Mouse (Mus musculus) lung, embryonic 16.5 days (tissue): Measurements from ENCODE around the gene Olfr281. TPM values are rescaled to one million over a fixed set of nuclear protein-coding genes. Genes with fewer than 3 reads are reported as not detected.
"Not testable (repeated sequence)": the region's sequence is repeated elsewhere in the genome, so short reads cannot be mapped to it uniquely, and the experiment has no call there.

Experiments
- ATAC-seq: fragments of 200-750 bp; cut with Nextera tagmentation; 2 replicates; pipeline ENCODE4 v1.8.0; 2017; ENCODE audit warnings: low read depth, mild to moderate bottlenecking, moderate library complexity
- H3K27ac ChIP-seq: fragments of 300-500 bp; sonication (generic); 2 replicates; pipeline ENCODE4 v1.5.1; 2014; ENCODE audit warnings: mild to moderate bottlenecking, control low read depth, low read length
- H3K27me3 ChIP-seq: fragments of 300-500 bp; sonication (generic); 2 replicates; pipeline ENCODE4 v1.6.1; 2014; ENCODE audit warnings: low read depth, low read length, mixed read lengths; ENCODE audit not compliant: control insufficient read depth, insufficient read depth
- H3K36me3 ChIP-seq: fragments of 300-500 bp; sonication (generic); 2 replicates; pipeline ENCODE4 v1.6.1; 2014; ENCODE audit warnings: low read length; ENCODE audit not compliant: control insufficient read depth, insufficient read depth
- H3K4me1 ChIP-seq: fragments of 300-500 bp; sonication (generic); replicated peaks from 2 replicates; pipeline ENCODE4 v1.6.1; 2014; ENCODE audit warnings: low read length, mixed read lengths; ENCODE audit not compliant: control insufficient read depth, insufficient read depth
- H3K4me2 ChIP-seq: fragments of 300-500 bp; sonication (generic); 2 replicates; pipeline ENCODE4 v1.6.1; 2014; ENCODE audit warnings: low read depth, low read length, control low read depth
- H3K4me3 ChIP-seq: fragments of 300-500 bp; sonication (generic); 2 replicates; pipeline ENCODE4 v1.5.1; 2014; ENCODE audit warnings: mild to moderate bottlenecking, low read length, control low read depth
- H3K9ac ChIP-seq: fragments of 300-500 bp; sonication (generic); 2 replicates; pipeline ENCODE4 v1.6.1; 2014; ENCODE audit warnings: low read length, control low read depth
- H3K9me3 ChIP-seq: fragments of 300-500 bp; sonication (generic); 2 replicates; pipeline ENCODE4 v1.6.1; 2016; ENCODE audit warnings: low read length; ENCODE audit not compliant: control insufficient read depth
- WGBS: fragments of 180-500 bp; shearing (Covaris S2); extraction: QIAGEN DNeasy Blood & Tissue Kit; methylation state at CpG from one replicate; pipeline ENCODE4 v1.1.7; 2014; 5-methylcytosine and 5-hydroxymethylcytosine counted together
- polyA plus RNA-seq: library from polyadenylated mRNA; unstranded; fragments of >200 nt; fragmentation: Nextera tagmentation; extraction: Ambion mirVana; gene quantifications from 2 replicates; pipeline ENCODE4 v1.2.1, GENCODE M21; 2015

The Olfr281 gene
- polyA plus RNA-seq, 1 experiment from 2014 or later: not detected

DNA sequence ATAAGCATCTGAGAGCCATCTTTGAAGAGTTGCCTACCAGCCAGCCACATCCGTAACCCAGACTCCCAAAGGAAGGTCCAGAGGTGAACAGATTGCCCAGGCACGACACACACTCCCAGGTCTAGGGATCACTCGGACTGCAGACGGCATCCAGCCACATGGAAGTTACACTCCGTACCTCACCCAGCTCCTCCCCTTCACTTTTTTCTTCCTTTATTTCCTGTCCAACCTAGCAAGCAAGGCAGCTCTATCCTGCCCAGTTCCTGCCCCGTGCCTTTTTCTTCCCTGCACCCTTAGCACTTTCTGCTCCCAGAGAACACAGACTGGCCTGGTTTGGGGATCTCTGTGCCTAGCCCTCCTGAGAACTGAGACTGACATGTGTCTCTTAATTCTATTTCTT, 27.6 kb upstream of the Olfr281 start:
- WGBS: 34% methylated on average over 6 of the region's 6 CpGs
- no peak for ATAC-seq
- Histone ChIP-seq H3K27ac (no peak overlapping the region), H3K36me3 (no peaks in the 10 kb centered on the region), H3K9me3 (no peaks in the 10 kb centered on the region), H3K4me3 (no peak overlapping the region), H3K27me3 (no peaks in the 10 kb centered on the region), H3K4me2 (no peak overlapping the region), H3K9ac (no peak overlapping the region), H3K4me1 (no peaks in the 10 kb centered on the region; the same call in 1 of the 2 replicates)

DNA sequence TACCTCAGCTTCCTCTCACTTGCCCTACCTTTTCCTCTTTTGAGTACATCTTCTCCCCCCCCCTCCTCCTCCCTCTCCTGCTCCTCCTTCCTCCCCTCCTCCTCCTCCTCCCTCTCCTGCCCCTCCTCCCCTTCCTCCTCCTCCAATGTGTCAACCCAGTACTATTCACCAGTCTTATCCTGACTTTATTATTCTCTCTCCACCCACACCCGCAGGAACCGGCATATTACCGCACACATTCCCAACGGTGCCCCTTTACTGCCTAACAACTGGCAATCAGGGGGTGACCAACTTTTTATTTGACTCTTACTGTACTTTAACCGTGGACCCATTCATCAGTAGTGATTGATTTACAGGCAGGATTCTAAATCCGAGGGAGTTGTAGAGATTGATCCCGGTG, 27.2 kb upstream of the Olfr281 start:
- Histone ChIP-seq H3K27ac (no peak overlapping the region), H3K9ac (no peak overlapping the region), H3K4me2 (no peak overlapping the region), H3K4me1 (no peaks in the 10 kb centered on the region; the same call in 1 of the 2 replicates), H3K9me3 (no peaks in the 10 kb centered on the region), H3K27me3 (no peaks in the 10 kb centered on the region), H3K4me3 (no peak overlapping the region), H3K36me3 (no peaks in the 10 kb centered on the region)
- no peak for ATAC-seq
- 80% methylated on average over 7 of the region's 7 CpGs for WGBS

DNA sequence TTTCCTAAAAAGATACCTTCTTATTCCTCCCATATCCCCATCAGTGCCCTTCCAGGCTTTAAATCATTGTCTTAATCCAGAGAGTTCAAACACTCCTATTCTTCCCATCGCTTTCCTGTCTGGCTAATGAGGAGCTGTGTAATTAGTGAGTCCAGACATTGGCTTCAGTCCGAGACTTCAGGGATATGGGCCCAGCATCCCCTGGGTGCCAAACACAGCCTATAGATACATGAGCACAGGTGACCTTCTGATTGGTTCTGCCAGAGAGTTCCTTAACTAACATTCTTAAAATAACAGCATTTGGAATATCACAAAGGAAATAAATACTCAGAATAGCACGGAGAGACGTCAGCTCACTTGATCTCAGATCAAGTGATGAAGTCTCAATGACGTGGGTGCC, 21.5 kb upstream of the Olfr281 start, which contains the start of gene Olfr282:
TSS of gene Olfr282 (plus strand) at position 301 of the 400 bp plus-strand sequence.
- ATAC-seq, H3K4me1 ChIP-seq: not testable (repeated sequence)
- 58% methylated on average over 5 of the region's 5 CpGs for WGBS

DNA sequence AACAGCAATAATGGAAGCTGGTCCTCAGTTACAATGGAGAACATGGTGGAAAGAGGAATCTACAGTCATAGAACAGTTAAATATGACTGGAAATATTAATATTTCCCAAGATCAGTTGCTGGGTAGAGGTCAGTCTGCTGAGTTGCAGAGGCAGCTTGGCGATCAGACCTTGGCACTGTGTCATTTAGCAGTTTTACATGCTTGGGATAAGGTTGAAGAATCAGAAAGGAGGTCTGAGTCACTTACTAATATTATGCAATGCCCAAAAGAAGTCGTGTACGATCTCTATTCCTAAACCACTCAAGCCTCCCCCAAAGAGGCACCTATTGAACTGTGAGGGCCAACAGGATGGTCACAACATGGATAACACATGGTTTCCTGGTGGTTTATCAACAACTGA, 7.8 kb upstream of the Olfr281 start:
- Histone ChIP-seq H3K4me2 (no peak overlapping the region), H3K27ac (no peak overlapping the region), H3K36me3 (no peaks in the 10 kb centered on the region), H3K4me1 (no peaks in the 10 kb centered on the region), H3K4me3 (no peak overlapping the region), H3K9ac (no peak overlapping the region), H3K27me3 (no peaks in the 10 kb centered on the region), H3K9me3 (no peaks in the 10 kb centered on the region)
- ATAC-seq: no peak
- 73% methylated on average over 3 of the region's 3 CpGs for WGBS

More for the DNA sequence above, 21.5 kb upstream of the Olfr281 start, which contains the start of gene Olfr282:
- not testable (repeated sequence) for H3K4me3 ChIP-seq, H3K27ac ChIP-seq, H3K4me2 ChIP-seq, H3K9ac ChIP-seq, H3K27me3 ChIP-seq, H3K36me3 ChIP-seq, H3K9me3 ChIP-seq

DNA sequence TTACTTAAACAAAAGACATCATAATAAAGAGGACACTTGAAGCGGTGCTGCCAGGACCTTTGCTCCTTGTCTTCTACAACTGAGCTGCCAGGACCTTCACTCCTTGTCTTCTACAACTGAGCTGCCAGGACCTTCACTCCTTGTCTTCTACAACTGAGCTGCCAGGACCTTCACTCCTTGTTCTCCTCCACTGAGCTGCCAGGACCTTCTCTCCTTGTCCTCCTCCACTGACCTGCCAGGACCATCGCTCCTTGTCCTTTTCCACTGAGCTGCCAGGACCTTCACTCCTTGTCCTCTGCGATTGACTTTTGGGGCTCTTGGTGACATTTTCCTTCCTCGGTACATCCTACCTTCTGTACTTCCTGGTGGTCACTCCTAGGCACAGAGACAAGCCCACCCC, 3.9 kb upstream of the Olfr281 start:
- no peak for ATAC-seq
- WGBS: 49% methylated on average over 4 of the region's 4 CpGs

DNA sequence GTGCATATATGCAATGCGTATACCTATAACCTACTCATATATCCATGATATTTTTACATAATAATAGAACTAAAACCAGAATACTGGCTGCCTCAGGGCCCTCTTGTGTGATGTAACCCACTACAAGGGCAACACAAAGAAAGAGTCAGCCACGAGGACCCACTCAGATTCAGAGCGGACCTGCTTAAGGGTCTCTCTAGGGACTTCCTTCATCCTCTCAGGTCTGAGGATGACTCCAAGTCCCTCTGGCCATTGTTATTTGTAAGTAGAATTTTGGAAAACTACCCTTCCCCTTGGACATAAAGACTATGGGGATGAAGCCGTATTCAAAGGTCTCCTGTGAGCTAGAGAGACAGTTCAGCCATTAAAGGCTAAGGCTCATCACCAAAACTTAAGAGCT, 17.2 kb downstream of the Olfr281 start, which contains the start of gene OR5BS1P:
TSS of gene OR5BS1P (plus strand) at position 301 of the 400 bp plus-strand sequence.
- no peak for ATAC-seq
- 82% methylated on average over 4 of the region's 4 CpGs for WGBS
- no peaks in the 10 kb centered on the region for H3K27me3 ChIP-seq
- H3K4me3 ChIP-seq: no peak within 1 kb of the TSS
- H3K27ac ChIP-seq: no peak within 1 kb of the TSS
- H3K4me1 ChIP-seq: no peaks in the 10 kb centered on the region
- no peaks in the 10 kb centered on the region for H3K36me3 ChIP-seq
- H3K9ac ChIP-seq: no peak within 1 kb of the TSS
- no peak within 1 kb of the TSS for H3K4me2 ChIP-seq
- H3K9me3 ChIP-seq: no peaks in the 10 kb centered on the region

More for the DNA sequence above, 3.9 kb upstream of the Olfr281 start:
- H3K4me1 ChIP-seq: no peaks in the 10 kb centered on the region
- H3K27ac ChIP-seq: no peak overlapping the region
- H3K4me3 ChIP-seq: no peak overlapping the region
- no peak overlapping the region for H3K9ac ChIP-seq
- no peaks in the 10 kb centered on the region for H3K9me3 ChIP-seq
- no peak overlapping the region for H3K4me2 ChIP-seq
- no peaks in the 10 kb centered on the region for H3K36me3 ChIP-seq
- no peaks in the 10 kb centered on the region for H3K27me3 ChIP-seq

DNA sequence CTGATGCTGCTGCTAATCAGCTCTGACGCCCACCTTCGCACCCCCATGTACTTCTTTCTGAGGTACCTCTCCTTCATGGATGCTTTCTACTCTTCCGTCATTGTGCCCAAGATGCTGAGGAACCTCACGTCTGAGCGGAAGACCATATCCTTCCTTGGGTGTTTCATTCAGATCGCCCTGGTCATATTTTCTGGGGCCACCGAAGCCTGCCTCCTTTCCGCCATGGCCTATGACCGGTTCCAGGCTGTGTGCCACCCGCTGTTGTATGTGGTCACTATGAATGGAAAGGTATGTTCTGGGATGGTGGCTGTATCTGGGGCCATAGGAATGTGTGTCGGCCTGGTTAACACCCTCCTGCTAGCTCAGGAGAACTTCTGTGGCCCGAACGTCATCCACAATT, 19.2 kb downstream of the Olfr281 start:
- Histone ChIP-seq H3K27me3 (no peaks in the 10 kb centered on the region), H3K9ac (no peak overlapping the region), H3K9me3 (no peaks in the 10 kb centered on the region), H3K4me1 (no peaks in the 10 kb centered on the region), H3K4me3 (no peak overlapping the region), H3K36me3 (no peaks in the 10 kb centered on the region), H3K27ac (no peak overlapping the region), H3K4me2 (no peak overlapping the region)
- 91% methylated on average over 13 of the region's 13 CpGs for WGBS
- no peak for ATAC-seq

DNA sequence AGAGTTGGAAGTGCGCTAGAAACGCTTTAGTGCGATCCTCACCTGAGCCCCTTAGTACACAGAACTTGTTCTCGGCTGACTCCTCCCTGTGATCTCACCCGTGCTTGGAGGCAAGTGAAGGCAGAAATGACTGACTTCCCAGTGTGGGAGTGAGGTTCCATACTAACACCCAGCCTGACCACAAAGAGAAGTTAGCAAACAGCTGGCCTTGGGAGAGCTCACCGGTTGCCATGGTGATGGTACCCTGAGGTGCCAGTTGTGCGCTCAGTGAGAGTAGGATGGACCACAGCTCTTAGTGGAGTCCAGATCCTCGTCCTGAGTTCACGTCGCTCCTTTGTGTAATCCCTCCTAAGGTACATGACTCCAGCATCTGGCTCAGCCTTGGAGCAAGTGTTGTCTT, 22.6 kb downstream of the Olfr281 start:
- no peak for ATAC-seq
- H3K27ac ChIP-seq: no peak overlapping the region
- no peaks in the 10 kb centered on the region for H3K27me3 ChIP-seq
- 73% methylated on average over 10 of the region's 10 CpGs for WGBS
- H3K4me3 ChIP-seq: no peak overlapping the region
- H3K9ac ChIP-seq: no peak overlapping the region
- no peaks in the 10 kb centered on the region for H3K9me3 ChIP-seq
- no peak overlapping the region for H3K4me2 ChIP-seq
- H3K36me3 ChIP-seq: no peaks in the 10 kb centered on the region
- no peaks in the 10 kb centered on the region for H3K4me1 ChIP-seq

DNA sequence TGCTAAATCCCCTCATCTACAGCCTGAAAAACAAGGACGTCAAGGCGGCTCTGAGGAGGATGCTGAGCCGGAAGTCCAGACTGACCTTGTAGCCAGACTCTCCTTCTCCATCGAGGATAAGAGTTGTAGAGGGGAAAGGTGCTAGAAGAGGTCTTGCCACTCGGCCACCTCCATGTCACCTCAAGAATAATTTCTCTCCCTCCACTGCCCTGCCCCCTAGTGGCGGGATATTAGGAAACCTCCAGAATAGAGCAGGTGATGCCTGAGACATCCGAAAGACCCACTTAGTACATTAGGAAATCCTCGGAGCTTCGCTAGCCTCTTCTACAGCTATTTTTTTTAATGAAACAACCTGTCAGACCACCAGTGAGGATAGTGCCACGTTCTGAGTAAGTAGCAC, 23.0 kb downstream of the Olfr281 start:
- H3K36me3 ChIP-seq: no peaks in the 10 kb centered on the region
- no peaks in the 10 kb centered on the region for H3K4me1 ChIP-seq
- 46% methylated on average over 10 of the region's 10 CpGs for WGBS
- H3K9ac ChIP-seq: no peak overlapping the region
- H3K27ac ChIP-seq: no peak overlapping the region
- ATAC-seq: no peak
- no peak overlapping the region for H3K4me2 ChIP-seq
- no peaks in the 10 kb centered on the region for H3K9me3 ChIP-seq
- no peak overlapping the region for H3K4me3 ChIP-seq
- no peaks in the 10 kb centered on the region for H3K27me3 ChIP-seq

DNA sequence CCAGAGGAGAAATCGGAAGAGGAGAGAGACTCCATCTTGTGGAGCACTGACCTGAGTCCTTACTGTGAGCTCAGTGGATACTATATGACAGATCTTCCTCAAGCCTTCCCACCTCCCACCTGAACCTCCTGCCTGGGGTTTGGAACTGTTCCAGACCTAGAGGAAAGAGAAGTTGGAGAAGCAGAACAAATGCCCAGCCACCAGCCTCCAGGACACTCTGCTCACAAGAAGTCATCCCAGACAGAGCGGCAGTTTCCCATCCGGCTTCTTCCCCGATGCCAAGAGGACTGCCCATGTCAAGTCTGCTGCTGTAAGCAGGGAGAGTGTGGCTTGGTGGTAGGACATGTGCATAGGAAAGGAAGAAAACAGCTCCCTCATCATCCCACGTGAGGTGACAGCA, 23.9 kb downstream of the Olfr281 start:
- no peak overlapping the region for H3K27ac ChIP-seq
- ATAC-seq: no peak

More for the DNA sequence above, 23.9 kb downstream of the Olfr281 start:
- H3K9ac ChIP-seq: no peak overlapping the region
- no peaks in the 10 kb centered on the region for H3K36me3 ChIP-seq
- H3K4me1 ChIP-seq: no peaks in the 10 kb centered on the region
- no peak overlapping the region for H3K4me2 ChIP-seq
- no peaks in the 10 kb centered on the region for H3K9me3 ChIP-seq
- H3K4me3 ChIP-seq: no peak overlapping the region
- 84% methylated on average over 5 of the region's 5 CpGs for WGBS
- H3K27me3 ChIP-seq: no peaks in the 10 kb centered on the region
